ENCODE assay signal across 11 mouse cellular contexts in genomic region chr1:64733453-64734245, GRCm38 (mm10). TPM values are rescaled to one million over a fixed set of nuclear protein-coding genes. Genes with fewer than 3 reads are reported as not detected.
DNase-seq lines count a peak whose midpoint lies in the region; ATAC-seq lines count a peak whose summit lies in the region.
"Had no signal": no experiment of that assay in that cellular context is flagged by ENCODE, and none has a peak within 500 bp of the region (broad histone marks: within the 10 kb centered on the region; RNA-seq: fewer than 3 reads in every experiment).

No protein-coding gene starts in this region.

- peaks cover 10% of the 10 kb centered on the region; the same call in 1 of the 2 replicates for H3K27me3 ChIP-seq in heart, embryonic 15.5 days
- peaks cover 48% of the 10 kb centered on the region for H3K27me3 ChIP-seq in forebrain, embryonic 16.5 days (replicated peaks; ENCODE audit: control insufficient read depth, insufficient read depth, low read length)
- H3K27me3 ChIP-seq in midbrain, embryonic 14.5 days (ENCODE audit: control insufficient read depth, insufficient read depth, low read length), result peaks cover 56% of the 10 kb centered on the region

- H3K4me3 ChIP-seq in heart, embryonic 15.5 days, result no peak overlapping the region
- H3K4me3 ChIP-seq in forebrain, embryonic 16.5 days (replicated peaks; ENCODE audit: low read length), result no peak overlapping the region
- H3K4me3 ChIP-seq in midbrain, embryonic 14.5 days (replicated peaks; ENCODE audit: low read depth, low read length), result no peak overlapping the region

- 0 out of 2 replicates have a peak, but pooled peaks cover 2% of the 10 kb centered on the region for H3K36me3 ChIP-seq in heart, embryonic 15.5 days
- H3K36me3 ChIP-seq in forebrain, embryonic 16.5 days (ENCODE audit: control insufficient read depth, insufficient read depth), result no peaks in the 10 kb centered on the region
- no peaks in the 10 kb centered on the region for H3K36me3 ChIP-seq in midbrain, embryonic 14.5 days (ENCODE audit: control insufficient read depth, insufficient read depth, low read length)
- H3K36me3 ChIP-seq: limb, embryonic 15.5 days had no signal

- intact Hi-C loops in heart, postnatal 25 days (cut with DNase I), result no loop called here

- WGBS in heart, embryonic 15.5 days, result 70% methylated on average over 11 of the region's 11 CpGs
- WGBS in forebrain, embryonic 16.5 days, result 11% methylated on average over 11 of the region's 11 CpGs
- WGBS in midbrain, embryonic 14.5 days, result 12% methylated on average over 11 of the region's 11 CpGs

- no peaks in the 10 kb centered on the region for H3K9me3 ChIP-seq in heart, embryonic 15.5 days (replicated peaks)
- no peaks in the 10 kb centered on the region for H3K9me3 ChIP-seq in forebrain, embryonic 16.5 days (ENCODE audit: control insufficient read depth, low read length)
- H3K9me3 ChIP-seq in midbrain, embryonic 14.5 days (ENCODE audit: control insufficient read depth, low read length), result no peaks in the 10 kb centered on the region
- H3K9me3 ChIP-seq: limb, embryonic 15.5 days had no signal

- no peak overlapping the region for H3K9ac ChIP-seq in heart, embryonic 15.5 days
- H3K9ac ChIP-seq in forebrain, embryonic 16.5 days (replicated peaks; ENCODE audit: low read depth, low read length), result no peak overlapping the region
- H3K9ac ChIP-seq in midbrain, embryonic 14.5 days (replicated peaks; ENCODE audit: low read length), result no peak overlapping the region
- H3K9ac ChIP-seq: limb, embryonic 15.5 days had no signal

- DNase-seq in heart, postnatal 25 days (ENCODE audit: low spot score), result no peak
- DNase-seq in R1 (ENCODE audit: low read depth, low spot score), result peak; percentile 97
- DNase-seq in midbrain, embryonic 14.5 days, result peak; percentile 23
- DNase-seq in adrenal gland, postnatal 36 days, result no peak
- no peak for DNase-seq in ovary, adult 18-20 months (ENCODE audit: low spot score)
- no peak for DNase-seq in kidney, adult 9 months
- DNase-seq: cerebellum, adult 11 months; right cerebral cortex, adult 18-20 months had no signal

- H3K4me1 ChIP-seq in heart, embryonic 15.5 days (replicated peaks), result peaks cover 50% of the 10 kb centered on the region
- peaks cover 46% of the 10 kb centered on the region for H3K4me1 ChIP-seq in forebrain, embryonic 16.5 days (replicated peaks; ENCODE audit: control insufficient read depth, insufficient read depth, low read length)
- H3K4me1 ChIP-seq in midbrain, embryonic 14.5 days (ENCODE audit: control insufficient read depth, insufficient read depth, low read length), result peaks cover 26% of the 10 kb centered on the region

- no peak for ATAC-seq in heart, embryonic 15.5 days (replicated peaks; ENCODE audit: insufficient number of reproducible peaks, insufficient read depth, low FRiP score, low read depth)
- ATAC-seq in forebrain, embryonic 16.5 days, result no peak
- ATAC-seq in midbrain, embryonic 14.5 days (ENCODE audit: low FRiP score, low TSS enrichment), result no peak

- no peak overlapping the region for H3K27ac ChIP-seq in heart, embryonic 15.5 days
- no peak overlapping the region for H3K27ac ChIP-seq in forebrain, embryonic 16.5 days (ENCODE audit: low read length)
- H3K27ac ChIP-seq in midbrain, embryonic 14.5 days (replicated peaks; ENCODE audit: low read depth, low read length), result no peak overlapping the region
- H3K27ac ChIP-seq: limb, embryonic 15.5 days had no signal

- H3K4me2 ChIP-seq in heart, embryonic 15.5 days, result peak overlapping the region; percentile 94; the same call in 1 of the 2 replicates
- 0 out of 2 replicates have a peak overlapping the region, but pooled peaks have one; percentile 12 for H3K4me2 ChIP-seq in forebrain, embryonic 16.5 days (ENCODE audit: low read length)
- H3K4me2 ChIP-seq in midbrain, embryonic 14.5 days (ENCODE audit: low read length), result peak overlapping the region; percentile 28; the same call in 1 of the 2 replicates

RNA-seq across cellular contexts. Expression of gene Fzd5, which starts 3.9 kb away (rescaled TPM):
- polyA plus RNA-seq in heart, embryonic 15.5 days (2015; fragmentation: Nextera tagmentation; extraction: Ambion mirVana), result 1.5 and 1.7 TPM in 2 replicates
- total RNA-seq in heart, postnatal 25 days (2021), result 1 to 10 TPM; 4.0 to 5.8 TPM
- 0.48 and 0.61 TPM in 2 replicates for polyA plus RNA-seq in forebrain, embryonic 16.5 days (2015; fragmentation: Nextera tagmentation; extraction: Ambion mirVana)
- polyA plus RNA-seq in midbrain, embryonic 14.5 days (2014; fragmentation: Nextera tagmentation; extraction: Ambion mirVana), result 0.16 and 0.30 TPM in 2 replicates
- 10 to 100 TPM; 15.5 to 21.0 TPM for total RNA-seq in adrenal gland, postnatal 36 days (2021)

RNA-seq across cellular contexts. Expression of gene Ccnyl1, which starts 43.4 kb away (rescaled TPM):
- polyA plus RNA-seq in heart, embryonic 15.5 days (2015; fragmentation: Nextera tagmentation; extraction: Ambion mirVana), result 3.3 and 3.4 TPM in 2 replicates
- total RNA-seq in heart, postnatal 25 days (2021), result 10 to 100 TPM; 16.9 to 17.6 TPM
- polyA plus RNA-seq in forebrain, embryonic 16.5 days (2015; fragmentation: Nextera tagmentation; extraction: Ambion mirVana), result 3.9 and 4.4 TPM in 2 replicates
- polyA plus RNA-seq in midbrain, embryonic 14.5 days (2014; fragmentation: Nextera tagmentation; extraction: Ambion mirVana), result 6.1 and 9.4 TPM in 2 replicates
- total RNA-seq in adrenal gland, postnatal 36 days (2021), result 10 to 100 TPM; 15.2 to 18.9 TPM

Comparison
In these comparisons a context has a peak if more than half of its experiments do, and no peak if none do; other contexts are left out.
1. H3K4me2 ChIP-seq: peak in every context shown above with its lines; median percentile 94 in heart, embryonic 15.5 days; 28 in midbrain, embryonic 14.5 days; 12 in forebrain, embryonic 16.5 days.
2. DNase-seq: peak in R1 (single experiment) and midbrain, embryonic 14.5 days (single experiment); none in heart, postnatal 25 days (single experiment), adrenal gland, postnatal 36 days (0 of 2), ovary, adult 18-20 months (single experiment) and kidney, adult 9 months (single experiment).